Mouse (Mus musculus): Measurements from ENCODE around the gene Ier2. TPM values are rescaled to one million over a fixed set of nuclear protein-coding genes. Genes with fewer than 3 reads are reported as not detected.

Gene Ier2
- polyA plus RNA-seq, 1 experiment from 2014 or later, result 78.0 TPM

DNA sequence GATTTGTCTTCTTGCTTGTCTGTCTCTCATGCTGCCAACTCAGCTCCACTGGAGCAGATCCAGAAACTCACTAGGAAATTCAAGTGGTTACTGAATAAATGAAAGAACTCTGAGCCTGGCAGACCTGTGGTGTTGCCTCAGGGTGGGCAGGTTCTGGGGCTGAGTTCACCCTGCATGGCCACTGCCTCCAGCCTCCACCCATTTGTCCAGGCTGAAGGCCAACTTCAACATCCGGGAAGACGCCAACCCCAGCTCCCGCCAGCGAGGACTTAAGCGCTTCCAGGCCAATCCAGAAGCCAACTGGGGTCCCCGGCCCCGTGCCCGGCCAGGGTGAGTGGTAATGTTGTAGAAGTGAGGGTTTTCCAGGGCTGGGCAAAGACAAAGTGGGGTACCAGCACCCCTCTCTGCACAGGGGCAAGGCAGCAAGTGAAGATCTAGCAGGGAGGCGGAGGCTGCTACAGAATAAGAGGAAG, 36.3 kb upstream of the Ier2 start:
- no peak overlapping the region for H3K4me2 ChIP-seq (replicated peaks; ENCODE audit: low read depth, low read length)

DNA sequence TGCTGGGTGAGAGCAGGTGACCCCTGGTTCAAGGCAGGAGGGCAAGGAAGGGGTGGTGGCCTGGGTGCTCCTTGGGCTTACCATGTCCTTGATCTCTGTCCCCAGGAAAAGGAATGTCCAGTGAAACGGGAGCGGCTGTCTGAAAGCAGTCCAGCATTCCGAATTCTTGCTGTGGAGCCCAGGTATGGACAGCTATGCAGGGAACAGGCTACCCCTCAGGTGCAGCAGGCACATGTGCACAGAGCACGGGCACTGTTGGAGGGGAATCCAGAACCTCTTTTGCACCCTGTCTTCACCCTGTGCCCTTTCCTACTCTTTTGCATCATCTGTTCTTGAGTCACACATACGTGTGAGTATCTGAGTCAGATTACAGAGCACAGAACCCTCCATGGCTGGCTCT, 35.6 kb upstream of the Ier2 start:
- no peak overlapping the region for H3K4me3 ChIP-seq (ENCODE audit: low read length)
- peaks cover 47% of the 10 kb centered on the region for H3K36me3 ChIP-seq (ENCODE audit: insufficient read depth, low read length)
- H3K27me3 ChIP-seq (ENCODE audit: insufficient read depth, low read length), result peaks cover 24% of the 10 kb centered on the region
- H3K4me2 ChIP-seq (replicated peaks; ENCODE audit: low read depth, low read length), result no peak overlapping the region
- no peak overlapping the region for H3K9ac ChIP-seq (replicated peaks; ENCODE audit: low read length)
- no peak for ATAC-seq (ENCODE audit: low FRiP score, low TSS enrichment)
- H3K27ac ChIP-seq (ENCODE audit: low read length), result no peak overlapping the region
- 91% methylated on average over 5 of the region's 5 CpGs for WGBS
- no peaks in the 10 kb centered on the region for H3K9me3 ChIP-seq (ENCODE audit: low read length)
- peaks cover 12% of the 10 kb centered on the region for H3K4me1 ChIP-seq (ENCODE audit: insufficient read depth, low read length)

More for the DNA sequence above, 36.3 kb upstream of the Ier2 start:
- Histone ChIP-seq H3K9ac (replicated peaks; ENCODE audit: low read length) (no peak overlapping the region), H3K27ac (ENCODE audit: low read length) (peak overlapping the region; percentile 72), H3K9me3 (ENCODE audit: low read length) (no peaks in the 10 kb centered on the region), H3K36me3 (ENCODE audit: insufficient read depth, low read length) (peaks cover 41% of the 10 kb centered on the region), H3K27me3 (ENCODE audit: insufficient read depth, low read length) (peaks cover 31% of the 10 kb centered on the region), H3K4me1 (ENCODE audit: insufficient read depth, low read length) (peaks cover 15% of the 10 kb centered on the region), H3K4me3 (ENCODE audit: low read length) (no peak overlapping the region)
- 81% methylated on average over 9 of the region's 9 CpGs for WGBS
- no peak for ATAC-seq (ENCODE audit: low FRiP score, low TSS enrichment)

DNA sequence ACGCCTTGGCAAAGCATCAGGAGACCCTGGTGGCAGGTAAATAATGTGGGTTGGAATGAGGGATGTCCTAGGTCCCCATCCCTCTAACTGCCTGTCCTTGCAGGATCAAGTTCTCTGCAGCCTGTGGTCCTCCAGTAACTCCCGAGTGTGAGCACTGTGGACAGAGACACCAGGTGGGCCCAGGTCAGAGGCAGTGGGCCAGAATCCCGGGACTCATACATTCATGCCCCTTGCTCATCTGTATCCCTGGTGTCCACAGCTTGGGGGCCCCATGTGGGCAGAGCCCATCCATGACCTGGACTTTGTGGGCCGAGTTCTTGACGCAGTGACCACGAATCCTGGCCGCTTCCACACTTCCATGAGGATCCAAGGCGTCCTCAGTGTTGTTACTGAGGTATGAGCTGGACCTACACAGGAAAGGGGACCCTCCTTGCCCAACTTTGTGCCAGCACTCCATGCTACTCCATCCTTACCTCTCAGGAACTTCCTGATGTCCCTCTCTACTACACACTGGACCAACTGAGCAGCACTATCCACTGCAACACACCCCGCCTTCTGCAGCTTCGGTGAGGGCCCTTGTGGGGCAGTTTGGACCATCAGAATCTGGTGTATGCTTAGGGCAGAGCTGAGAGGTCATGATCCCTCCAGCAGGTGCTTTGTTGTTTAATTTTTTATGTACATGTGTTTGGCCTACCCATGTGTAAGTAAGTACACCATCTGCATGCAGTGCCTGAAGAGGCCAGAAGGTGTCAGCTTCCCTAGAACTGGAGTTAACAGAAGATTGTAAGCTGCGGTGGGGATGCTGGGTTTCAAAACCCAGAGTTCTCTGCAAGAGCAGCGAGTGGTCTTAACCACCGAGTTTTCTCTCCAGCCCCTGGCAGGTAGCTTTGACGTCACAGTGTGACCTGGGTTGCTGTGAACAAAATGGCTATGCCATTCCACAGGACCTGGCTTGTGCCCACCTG, 34.8 kb upstream of the Ier2 start:
- no peaks in the 10 kb centered on the region for H3K9me3 ChIP-seq (ENCODE audit: low read length)
- WGBS, result 92% methylated on average over 14 of the region's 14 CpGs
- H3K27ac ChIP-seq (ENCODE audit: low read length), result no peak overlapping the region
- ATAC-seq (ENCODE audit: low FRiP score, low TSS enrichment), result no peak
- no peak overlapping the region for H3K4me2 ChIP-seq (replicated peaks; ENCODE audit: low read depth, low read length)
- H3K27me3 ChIP-seq (ENCODE audit: insufficient read depth, low read length), result peaks cover 16% of the 10 kb centered on the region
- H3K4me1 ChIP-seq (ENCODE audit: insufficient read depth, low read length), result peaks cover 12% of the 10 kb centered on the region
- H3K9ac ChIP-seq (replicated peaks; ENCODE audit: low read length), result no peak overlapping the region
- no peak overlapping the region for H3K4me3 ChIP-seq (ENCODE audit: low read length)
- H3K36me3 ChIP-seq (ENCODE audit: insufficient read depth, low read length), result peaks cover 55% of the 10 kb centered on the region

DNA sequence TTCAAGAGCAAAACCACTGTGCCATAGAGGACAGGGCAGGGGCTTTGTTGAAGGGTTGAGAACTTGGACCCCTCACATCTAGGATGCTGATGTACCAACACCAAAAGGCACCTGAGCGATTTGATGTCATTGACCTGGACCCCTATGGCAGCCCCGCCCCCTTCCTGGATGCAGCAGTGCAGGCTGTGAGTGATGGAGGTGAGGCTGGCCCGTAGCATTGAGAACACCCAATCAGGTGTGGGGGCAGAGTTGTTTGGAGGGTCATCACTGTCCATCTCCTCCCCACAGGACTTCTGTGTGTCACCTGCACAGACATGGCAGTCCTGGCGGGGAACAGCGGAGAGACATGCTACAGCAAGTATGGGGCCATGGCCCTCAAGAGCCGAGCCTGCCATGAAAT, 32.5 kb upstream of the Ier2 start:
- H3K9ac ChIP-seq (replicated peaks; ENCODE audit: low read length), result no peak overlapping the region
- 87% methylated on average over 6 of the region's 6 CpGs for WGBS
- ATAC-seq (ENCODE audit: low FRiP score, low TSS enrichment), result no peak
- H3K4me1 ChIP-seq (ENCODE audit: insufficient read depth, low read length), result peaks cover 9% of the 10 kb centered on the region; the same call in 1 of the 2 replicates
- no peak overlapping the region for H3K4me3 ChIP-seq (ENCODE audit: low read length)
- peaks cover 67% of the 10 kb centered on the region for H3K36me3 ChIP-seq (ENCODE audit: insufficient read depth, low read length)
- no peaks in the 10 kb centered on the region for H3K9me3 ChIP-seq (ENCODE audit: low read length)
- no peaks in the 10 kb centered on the region for H3K27me3 ChIP-seq (ENCODE audit: insufficient read depth, low read length)
- H3K27ac ChIP-seq (ENCODE audit: low read length), result no peak overlapping the region
- H3K4me2 ChIP-seq (replicated peaks; ENCODE audit: low read depth, low read length), result no peak overlapping the region

DNA sequence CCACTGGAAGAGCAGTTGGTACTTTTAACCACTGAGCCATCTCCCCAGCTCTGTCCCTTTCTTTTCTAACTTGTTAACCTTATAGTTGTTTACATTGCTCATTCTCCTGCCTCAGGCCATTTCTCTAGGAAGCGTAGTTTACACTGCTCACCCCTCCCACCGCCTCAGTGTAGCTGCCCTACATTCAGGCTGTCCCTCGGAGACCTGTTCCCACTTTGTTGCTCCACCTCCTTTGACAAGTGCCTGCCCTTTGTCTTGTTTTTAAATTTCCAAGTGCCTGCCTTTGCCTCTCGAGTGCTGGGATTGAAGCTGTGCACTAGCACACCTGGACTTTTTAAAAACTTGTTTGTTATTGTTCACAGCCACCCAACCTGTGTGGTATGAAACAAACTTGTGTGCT, 30.7 kb upstream of the Ier2 start:
- no peak overlapping the region for H3K27ac ChIP-seq (ENCODE audit: low read length)
- no peaks in the 10 kb centered on the region for H3K27me3 ChIP-seq (ENCODE audit: insufficient read depth, low read length)
- H3K9me3 ChIP-seq (ENCODE audit: low read length), result no peaks in the 10 kb centered on the region
- peaks cover 17% of the 10 kb centered on the region for H3K4me1 ChIP-seq (ENCODE audit: insufficient read depth, low read length)
- 69% methylated on average over 4 of the region's 4 CpGs for WGBS
- H3K4me3 ChIP-seq (ENCODE audit: low read length), result no peak overlapping the region
- H3K9ac ChIP-seq (replicated peaks; ENCODE audit: low read length), result no peak overlapping the region
- H3K36me3 ChIP-seq (ENCODE audit: insufficient read depth, low read length), result peaks cover 55% of the 10 kb centered on the region
- no peak overlapping the region for H3K4me2 ChIP-seq (replicated peaks; ENCODE audit: low read depth, low read length)
- ATAC-seq (ENCODE audit: low FRiP score, low TSS enrichment), result no peak

DNA sequence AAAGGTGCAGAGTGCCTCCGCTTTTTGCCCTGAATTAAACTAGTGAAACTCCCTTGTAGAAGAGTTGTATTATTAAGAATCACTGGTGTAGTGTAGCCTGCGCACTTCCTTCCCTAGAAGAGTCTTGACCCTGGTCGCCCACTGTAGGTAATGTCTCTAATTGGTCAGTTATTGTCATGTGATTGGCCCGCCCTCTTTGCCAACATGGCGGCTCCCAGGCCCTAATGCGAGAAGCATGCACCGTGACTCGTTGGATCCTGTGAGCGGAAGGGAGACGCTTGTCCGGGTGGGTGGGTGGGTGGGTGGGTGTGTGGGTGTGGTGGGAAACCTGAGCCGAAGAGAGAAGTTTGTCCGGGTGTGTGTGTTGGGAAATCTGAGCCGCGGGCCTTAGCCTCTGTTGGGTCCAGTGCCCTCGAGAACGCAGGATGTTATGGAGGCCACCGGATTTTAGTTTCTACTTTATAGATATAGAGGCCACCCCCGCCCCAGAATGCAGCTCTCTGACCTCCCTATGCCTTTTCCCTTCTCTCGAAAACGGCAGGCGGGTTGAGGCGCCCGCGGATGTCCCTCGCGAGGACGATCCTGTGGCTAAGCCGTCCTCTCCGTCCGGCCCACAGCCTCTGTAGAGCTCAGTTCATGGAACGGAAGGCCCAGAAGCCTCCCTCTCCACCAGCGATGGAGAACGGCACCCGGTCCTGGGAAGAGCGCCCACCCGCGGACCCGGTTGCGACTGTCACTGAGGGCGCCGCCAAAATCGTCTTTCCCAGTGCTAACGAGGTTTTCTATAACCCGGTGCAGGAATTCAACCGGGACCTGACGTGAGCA, 26.7 kb upstream of the Ier2 start:
- peak overlapping the region; percentile 85 for H3K4me2 ChIP-seq (replicated peaks; ENCODE audit: low read depth, low read length)
- peak overlapping the region; percentile 74 for H3K27ac ChIP-seq (ENCODE audit: low read length)
- peak; percentile 85 for ATAC-seq (ENCODE audit: low FRiP score, low TSS enrichment)
- H3K9me3 ChIP-seq (ENCODE audit: low read length), result no peaks in the 10 kb centered on the region
- H3K27me3 ChIP-seq (ENCODE audit: insufficient read depth, low read length), result no peaks in the 10 kb centered on the region
- H3K36me3 ChIP-seq (ENCODE audit: insufficient read depth, low read length), result peaks cover 27% of the 10 kb centered on the region
- H3K4me1 ChIP-seq (ENCODE audit: insufficient read depth, low read length), result peaks cover 42% of the 10 kb centered on the region
- peak overlapping the region; percentile 79 for H3K4me3 ChIP-seq (ENCODE audit: low read length)
- under 1% methylated on average over 47 of the region's 47 CpGs for WGBS
- peak overlapping the region; percentile 86 for H3K9ac ChIP-seq (replicated peaks; ENCODE audit: low read length)

DNA sequence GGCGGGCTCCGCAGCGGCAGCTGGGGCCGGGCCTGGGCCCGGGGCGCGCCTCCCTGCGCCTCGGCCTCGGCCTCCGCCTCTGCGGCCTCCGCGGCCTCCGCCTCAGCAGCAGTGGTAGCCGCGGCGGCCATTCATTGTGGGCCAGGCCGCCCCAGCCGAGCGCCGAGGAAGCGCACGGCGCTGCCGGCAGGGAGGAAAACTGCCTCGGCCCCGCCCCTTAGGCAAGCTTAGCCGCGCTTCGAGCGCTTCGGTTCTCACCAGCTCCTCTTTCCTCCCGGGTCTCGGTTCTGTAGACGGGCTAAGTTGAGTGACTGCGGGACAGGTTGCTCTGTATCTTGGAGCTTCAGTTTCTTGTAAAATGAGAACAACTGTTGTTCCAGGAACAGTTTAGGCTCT, 25.1 kb upstream of the Ier2 start, which contains the start of gene Nacc1:
Nacc1 (minus strand) TSS at position 158 of the 396 bp plus-strand sequence.
- H3K4me1 ChIP-seq (ENCODE audit: insufficient read depth, low read length), result peaks cover 42% of the 10 kb centered on the region

DNA sequence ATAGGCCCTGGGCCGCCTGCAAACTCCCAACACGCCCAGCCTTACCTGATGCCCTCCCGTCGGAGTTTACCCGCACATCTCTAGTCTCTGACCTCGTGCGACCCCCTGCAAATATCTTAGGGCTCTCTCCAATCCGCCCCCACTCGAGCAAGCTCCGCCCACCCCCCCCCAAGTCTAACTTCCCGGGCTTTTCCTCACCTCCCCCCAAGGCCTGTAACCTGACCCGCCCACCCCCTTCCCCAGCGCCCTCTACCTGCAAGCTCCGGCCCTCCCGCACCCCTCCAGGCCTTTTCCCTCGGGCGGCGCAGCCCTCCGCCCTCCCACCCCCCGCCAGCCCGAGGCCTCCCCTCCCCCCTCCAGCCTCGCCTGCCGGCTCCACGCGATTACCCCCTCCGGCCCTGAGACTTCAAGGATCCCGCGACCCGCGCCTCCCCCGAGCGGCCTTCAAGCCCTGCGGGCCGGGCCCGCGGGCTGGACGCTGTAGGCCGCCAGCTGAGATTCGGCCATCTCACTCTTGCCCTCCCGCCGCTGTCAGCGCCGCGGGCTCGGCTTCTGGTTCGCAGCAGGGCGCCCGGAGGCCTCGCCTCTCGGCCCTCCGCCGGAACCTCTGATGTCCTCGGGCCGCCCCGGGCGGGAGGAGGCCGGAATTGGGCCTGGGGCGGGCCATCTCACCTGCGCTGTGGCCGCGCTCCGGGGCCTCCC, 24.5 kb upstream of the Ier2 start:
- H3K9ac ChIP-seq (replicated peaks; ENCODE audit: low read length), result peak overlapping the region; percentile 100
- ATAC-seq (ENCODE audit: low FRiP score, low TSS enrichment), result peak; percentile 47
- H3K27ac ChIP-seq (ENCODE audit: low read length), result peak overlapping the region; percentile 97
- H3K4me3 ChIP-seq (ENCODE audit: low read length), result peak overlapping the region; percentile 99
- H3K9me3 ChIP-seq (ENCODE audit: low read length), result no peaks in the 10 kb centered on the region
- H3K36me3 ChIP-seq (ENCODE audit: insufficient read depth, low read length), result peaks cover 10% of the 10 kb centered on the region
- peaks cover 42% of the 10 kb centered on the region for H3K4me1 ChIP-seq (ENCODE audit: insufficient read depth, low read length)
- H3K27me3 ChIP-seq (ENCODE audit: insufficient read depth, low read length), result no peaks in the 10 kb centered on the region
- WGBS, result 0% methylated on average over 48 of the region's 62 CpGs
- peak overlapping the region; percentile 82 for H3K4me2 ChIP-seq (replicated peaks; ENCODE audit: low read depth, low read length)

More for the DNA sequence above, 25.1 kb upstream of the Ier2 start, which contains the start of gene Nacc1:
- Histone ChIP-seq H3K4me3 (ENCODE audit: low read length) (peak within 1 kb of the TSS; percentile 99), H3K27me3 (ENCODE audit: insufficient read depth, low read length) (no peaks in the 10 kb centered on the region), H3K4me2 (replicated peaks; ENCODE audit: low read depth, low read length) (peak within 1 kb of the TSS; percentile 85), H3K9me3 (ENCODE audit: low read length) (no peaks in the 10 kb centered on the region), H3K36me3 (ENCODE audit: insufficient read depth, low read length) (peaks cover 15% of the 10 kb centered on the region), H3K9ac (replicated peaks; ENCODE audit: low read length) (peak within 1 kb of the TSS; percentile 100), H3K27ac (ENCODE audit: low read length) (peak within 1 kb of the TSS; percentile 97)
- 0% methylated on average over 35 of the region's 37 CpGs for WGBS
- ATAC-seq (ENCODE audit: low FRiP score, low TSS enrichment), result peak; percentile 83
